Mouse (Mus musculus) liver, adult 2 months (tissue): ENCODE measurements around the gene Krt4. TPM values are rescaled to one million over a fixed set of nuclear protein-coding genes. Genes with fewer than 3 reads are reported as not detected.
A peak's percentile ranks its signal among the peaks of the same experiment; 100 is the strongest.

Experiments used
- DNase-seq: peaks from one replicate; pipeline ENCODE4 v3.0.0-alpha.2; 2011; ENCODE audit warnings: low read depth, low spot score; ENCODE audit errors: extremely low read depth
- H3K27ac ChIP-seq: fragments of 200-500 bp; replicated peaks from 2 replicates; pipeline ENCODE4 v1.5.1; 2012; ENCODE audit warnings: low read depth, mild to moderate bottlenecking, control low read depth, inconsistent platforms, low read length; ENCODE audit not compliant: insufficient read depth
- H3K27me3 ChIP-seq: fragments of 200-500 bp; 2 replicates; pipeline ENCODE4 v1.6.1; 2012; ENCODE audit warnings: mild to moderate bottlenecking, moderate library complexity, low read length, inconsistent platforms; ENCODE audit not compliant: control insufficient read depth, insufficient read depth
- H3K36me3 ChIP-seq: fragments of 200-500 bp; 2 replicates; pipeline ENCODE4 v1.6.1; 2012; ENCODE audit warnings: low read length, inconsistent platforms; ENCODE audit not compliant: control insufficient read depth, insufficient read depth
- H3K4me1 ChIP-seq: fragments of 200-500 bp; 2 replicates; pipeline ENCODE4 v1.6.1; 2011; ENCODE audit warnings: low read length; ENCODE audit not compliant: control insufficient read depth, insufficient read depth
- H3K4me3 ChIP-seq: fragments of 200-500 bp; 2 replicates; pipeline ENCODE4 v1.5.1; 2011; ENCODE audit warnings: low read depth, mild to moderate bottlenecking, control low read depth, low read length, moderate library complexity; ENCODE audit not compliant: insufficient read depth
- H3K79me2 ChIP-seq: fragments of 200-500 bp; 2 replicates; pipeline ENCODE4 v1.6.1; 2012; ENCODE audit warnings: inconsistent platforms, mild to moderate bottlenecking, low read length, moderate library complexity; ENCODE audit not compliant: control insufficient read depth, insufficient read depth
- H3K9ac ChIP-seq: fragments of 200-500 bp; 2 replicates; pipeline ENCODE4 v1.6.1; 2012; ENCODE audit warnings: low read depth, mild to moderate bottlenecking, control low read depth, inconsistent platforms, low read length
- CTCF ChIP-seq: fragments of 200-500 bp; IDR thresholded peaks from 2 replicates; pipeline ENCODE4 v1.5.1; 2011; ENCODE audit warnings: low read depth, low read length, control low read depth
- POLR2A ChIP-seq: fragments of 200-500 bp; IDR thresholded peaks from 2 replicates; pipeline ENCODE4 v1.6.1; 2011; ENCODE audit warnings: low read length, control low read depth; ENCODE audit not compliant: insufficient read depth; ENCODE audit errors: extremely low read depth
- WGBS: fragments of 180-500 bp; shearing (Covaris S2); methylation state at CpG from one replicate; pipeline ENCODE4 v1.1.7; 2018; 5-methylcytosine and 5-hydroxymethylcytosine counted together
- polyA plus RNA-seq: library from polyadenylated mRNA; depleted of rRNA; stranded (reverse); fragments of >200 nt; gene quantifications from 2 replicates; pipeline ENCODE4 v1.2.3, GENCODE M21; 2012
- total RNA-seq: library from RNA; depleted of rRNA; stranded (reverse); fragments of >200 nt; gene quantifications from 2 replicates; pipeline ENCODE4 v1.2.3, GENCODE M21; 2014

Krt4 gene
- total and polyA plus RNA-seq, 2 experiments = 0.06 TPM; not detected in 1

- Histone ChIP-seq H3K4me1 (no peaks in the 10 kb centered on the region), H3K4me3 (no peak overlapping the region), H3K79me2 (no peaks in the 10 kb centered on the region), H3K36me3 (no peaks in the 10 kb centered on the region), H3K27ac (no peak overlapping the region), H3K9ac (no peak overlapping the region), H3K27me3 (no peaks in the 10 kb centered on the region)
- 84% methylated on average over 2 of the region's 2 CpGs for WGBS
- no peak for TF ChIP-seq POLR2A
- no peak for TF ChIP-seq CTCF
- DNase-seq = no peak
Measured at GRCm38 (mm10) chr15:101916072-101916471, 8.5 kb downstream of the Krt4 start.

- peaks cover 3% of the 10 kb centered on the region; the same call in 1 of the 2 replicates for H3K4me1 ChIP-seq
- no peak overlapping the region for H3K27ac ChIP-seq
- H3K9ac ChIP-seq = no peak overlapping the region
- WGBS = 86% methylated on average over 5 of the region's 5 CpGs
- no peaks in the 10 kb centered on the region; the same call in 1 of the 2 replicates for H3K27me3 ChIP-seq
- no peaks in the 10 kb centered on the region for H3K79me2 ChIP-seq
- DNase-seq = no peak
- no peak overlapping the region for H3K4me3 ChIP-seq
- TF ChIP-seq CTCF = no peak
- no peak for TF ChIP-seq POLR2A
- H3K36me3 ChIP-seq = no peaks in the 10 kb centered on the region
Measured at GRCm38 (mm10) chr15:101904849-101905248, 19.7 kb downstream of the Krt4 start.

GRCm38 (mm10) chr15:101902171-101903149 lies 22.1 kb downstream of the Krt4 start:
- WGBS = 55% methylated on average over 12 of the region's 12 CpGs

GRCm38 (mm10) chr15:101895216-101895615 lies 29.3 kb downstream of the Krt4 start:
- TF ChIP-seq CTCF (no peak), POLR2A (no peak)
- DNase-seq = no peak
- WGBS = 87% methylated on average over 4 of the region's 4 CpGs

More at GRCm38 (mm10) chr15:101902171-101903149, 22.1 kb downstream of the Krt4 start:
- peak; percentile 64 for DNase-seq
- Histone ChIP-seq H3K79me2 (no peaks in the 10 kb centered on the region), H3K27me3 (no peaks in the 10 kb centered on the region; the same call in 1 of the 2 replicates), H3K4me1 (peaks cover 3% of the 10 kb centered on the region; the same call in 1 of the 2 replicates), H3K4me3 (no peak overlapping the region), H3K27ac (no peak overlapping the region), H3K36me3 (no peaks in the 10 kb centered on the region), H3K9ac (no peak overlapping the region)
- no peak for TF ChIP-seq POLR2A
- peak; percentile 25; the same call in 1 of the 2 replicates for TF ChIP-seq CTCF

GRCm38 (mm10) chr15:101892820-101893219 lies 31.7 kb downstream of the Krt4 start, which contains the start of gene Krt76:
Gene Krt76 (minus strand): TSS chr15:101892920.
- Histone ChIP-seq H3K36me3 (no peaks in the 10 kb centered on the region), H3K4me1 (no peaks in the 10 kb centered on the region), H3K27ac (no peak within 1 kb of the TSS), H3K4me3 (no peak within 1 kb of the TSS), H3K27me3 (no peaks in the 10 kb centered on the region; the same call in 1 of the 2 replicates), H3K9ac (no peak within 1 kb of the TSS), H3K79me2 (no peaks in the 10 kb centered on the region)
- no peak for TF ChIP-seq CTCF
- TF ChIP-seq POLR2A = no peak
- no peak for DNase-seq
- WGBS = 67% methylated on average over 4 of the region's 4 CpGs

More at GRCm38 (mm10) chr15:101895216-101895615, 29.3 kb downstream of the Krt4 start:
- Histone ChIP-seq H3K27me3 (no peaks in the 10 kb centered on the region; the same call in 1 of the 2 replicates), H3K27ac (no peak overlapping the region), H3K4me3 (no peak overlapping the region), H3K36me3 (no peaks in the 10 kb centered on the region), H3K4me1 (no peaks in the 10 kb centered on the region), H3K9ac (no peak overlapping the region), H3K79me2 (no peaks in the 10 kb centered on the region)
